Mouse (Mus musculus) liver, embryonic 11.5 days (tissue): ENCODE data around the gene Spag6. TPM values are rescaled to one million over a fixed set of nuclear protein-coding genes. Genes with fewer than 3 reads are reported as not detected.
A peak's percentile ranks its signal among the peaks of the same experiment; 100 is the strongest.

ENCODE experiments used
- ATAC-seq: fragments of 200-750 bp; cut with Nextera tagmentation; replicated peaks from 2 replicates; pipeline ENCODE4 v1.8.0; 2017; ENCODE audit warnings: moderate number of reproducible peaks, mild to moderate bottlenecking, moderate TSS enrichment, moderate library complexity; ENCODE audit not compliant: low FRiP score
- DNase-seq: peaks from one replicate; pipeline ENCODE4 v3.0.0-alpha.2; 2017; ENCODE audit warnings: low spot score
- H3K27ac ChIP-seq: fragments of 300-500 bp; sonication (generic); 2 replicates; pipeline ENCODE4 v1.5.1; 2014; ENCODE audit warnings: mild to moderate bottlenecking, low read depth, low read length, control low read depth
- H3K27me3 ChIP-seq: fragments of 300-500 bp; sonication (generic); replicated peaks from 2 replicates; pipeline ENCODE4 v1.6.1; 2014; ENCODE audit warnings: low read length, mixed read lengths; ENCODE audit not compliant: control insufficient read depth, insufficient read depth
- H3K36me3 ChIP-seq: fragments of 300-500 bp; sonication (generic); 2 replicates; pipeline ENCODE4 v1.6.1; 2014; ENCODE audit warnings: mild to moderate bottlenecking, low read length, moderate library complexity, mixed read lengths; ENCODE audit not compliant: control insufficient read depth, insufficient read depth
- H3K4me1 ChIP-seq: fragments of 300-500 bp; sonication (generic); replicated peaks from 2 replicates; pipeline ENCODE4 v1.6.1; 2014; ENCODE audit warnings: low read length, mixed read lengths; ENCODE audit not compliant: control insufficient read depth, insufficient read depth
- H3K4me2 ChIP-seq: fragments of 300-500 bp; sonication (generic); 2 replicates; pipeline ENCODE4 v1.6.1; 2014; ENCODE audit warnings: mild to moderate bottlenecking, control low read depth, moderate library complexity
- H3K4me3 ChIP-seq: fragments of 300-500 bp; sonication (generic); 2 replicates; pipeline ENCODE4 v1.5.1; 2014; ENCODE audit warnings: low read depth, low read length, control low read depth
- H3K9ac ChIP-seq: fragments of 300-500 bp; sonication (generic); 2 replicates; pipeline ENCODE4 v1.6.1; 2014; ENCODE audit warnings: low read depth, low read length, control low read depth
- H3K9me3 ChIP-seq: fragments of 300-500 bp; sonication (generic); 2 replicates; pipeline ENCODE4 v1.6.1; 2016; ENCODE audit warnings: low read length, inconsistent platforms, mixed read lengths; ENCODE audit not compliant: control insufficient read depth
- WGBS: fragments of 180-500 bp; shearing (Covaris S2); extraction: QIAGEN DNeasy Blood & Tissue Kit; methylation state at CpG from one replicate; pipeline ENCODE4 v1.1.7; 2014; 5-methylcytosine and 5-hydroxymethylcytosine counted together
- polyA plus RNA-seq: library from polyadenylated mRNA; unstranded; fragments of >200 nt; fragmentation: Nextera tagmentation; extraction: Ambion mirVana; gene quantifications from 2 replicates; pipeline ENCODE4 v1.2.1, GENCODE M21; 2014

Spag6 gene
- polyA plus RNA-seq, 1 experiment from 2014 or later = not detected

GRCm38 (mm10) chr2:18674193-18674902 is 19.5 kb upstream of the Spag6 start:
- Histone ChIP-seq H3K4me2 (no peak overlapping the region), H3K9me3 (no peaks in the 10 kb centered on the region), H3K4me1 (peaks cover 7% of the 10 kb centered on the region), H3K4me3 (no peak overlapping the region), H3K27me3 (peaks cover 26% of the 10 kb centered on the region), H3K36me3 (no peaks in the 10 kb centered on the region), H3K9ac (no peak overlapping the region), H3K27ac (no peak overlapping the region)
- DNase-seq (no peak), ATAC-seq (no peak)
- WGBS = 51% methylated on average over 4 of the region's 4 CpGs

DNA sequence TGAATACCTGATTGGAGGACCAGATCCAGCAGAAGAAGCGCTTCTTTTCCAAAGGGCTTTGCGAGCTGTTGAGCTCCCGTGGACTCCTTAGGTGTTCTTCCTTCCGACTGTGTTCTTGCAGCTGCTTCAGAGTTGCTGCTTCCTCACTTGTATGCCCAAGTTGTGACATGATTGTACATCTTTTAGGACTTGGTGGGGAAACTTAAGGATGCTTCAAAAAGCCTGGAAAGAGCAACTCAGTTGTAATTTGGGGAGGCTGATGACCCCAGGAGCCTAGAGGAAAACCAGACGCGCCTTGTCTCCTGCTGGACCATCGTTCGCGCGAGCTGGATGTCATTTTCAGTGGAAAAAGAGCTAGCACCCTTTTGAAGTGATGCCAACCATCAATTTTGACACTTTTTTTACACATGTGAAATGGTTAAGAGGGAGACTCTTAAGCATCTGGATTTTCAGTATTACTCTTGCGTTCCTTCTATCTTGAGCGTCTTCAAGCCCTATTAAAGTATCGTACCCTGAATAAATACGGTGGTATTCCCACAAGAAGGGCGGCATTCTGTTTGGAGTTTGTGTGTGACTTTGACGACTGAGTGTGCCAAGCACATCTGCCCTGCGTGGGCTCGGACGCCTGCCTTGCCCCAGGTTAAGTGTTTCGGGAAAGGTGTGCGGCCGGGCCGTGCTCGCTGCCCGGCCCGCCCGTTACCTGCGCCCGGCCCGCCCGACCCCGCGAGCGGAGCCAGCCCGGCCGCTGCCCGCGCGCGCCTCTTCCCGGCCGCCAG is 18.0 kb upstream of the Spag6 start:
- 8% methylated on average over 40 of the region's 42 CpGs for WGBS
- peak overlapping the region; percentile 86 for H3K9ac ChIP-seq
- H3K4me3 ChIP-seq = peak overlapping the region; percentile 84
- peaks cover 41% of the 10 kb centered on the region for H3K27me3 ChIP-seq
- no peaks in the 10 kb centered on the region for H3K9me3 ChIP-seq
- peak overlapping the region; percentile 95 for H3K4me2 ChIP-seq
- peak overlapping the region; percentile 84 for H3K27ac ChIP-seq
- DNase-seq = peak; percentile 42
- no peak for ATAC-seq
- H3K36me3 ChIP-seq = no peaks in the 10 kb centered on the region
- H3K4me1 ChIP-seq = peaks cover 11% of the 10 kb centered on the region

DNA sequence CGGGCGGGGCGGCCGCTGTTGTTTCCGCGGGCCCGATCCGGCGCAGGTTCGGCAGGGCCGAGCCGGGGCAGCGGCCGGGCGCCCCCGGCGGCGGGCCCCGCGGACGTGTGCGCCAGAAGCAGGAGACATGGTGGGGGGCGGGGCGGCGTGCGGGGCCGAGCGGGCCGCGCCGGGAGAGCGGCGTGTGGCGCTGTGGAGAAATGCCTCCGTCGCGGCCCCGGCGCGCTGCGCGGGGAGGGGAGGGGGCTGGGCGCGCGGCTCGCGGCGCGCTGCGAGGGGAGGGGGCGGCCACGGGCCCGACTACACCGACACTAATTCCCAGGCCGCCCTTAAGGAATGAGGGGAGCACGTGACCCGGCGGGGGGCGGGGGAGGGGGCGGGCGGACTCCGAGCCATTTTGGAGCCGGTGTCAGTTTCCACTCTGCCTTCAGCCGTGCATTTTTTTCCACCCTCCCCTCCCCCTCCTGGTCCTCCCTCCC is 17.3 kb upstream of the Spag6 start:
- Histone ChIP-seq H3K9ac (peak overlapping the region; percentile 86), H3K27me3 (peaks cover 47% of the 10 kb centered on the region), H3K4me2 (peak overlapping the region; percentile 95), H3K36me3 (no peaks in the 10 kb centered on the region), H3K9me3 (no peaks in the 10 kb centered on the region), H3K4me1 (peaks cover 14% of the 10 kb centered on the region), H3K27ac (peak overlapping the region; percentile 84), H3K4me3 (peak overlapping the region; percentile 84)
- ATAC-seq (peak; percentile 78), DNase-seq (peak; percentile 88)
- WGBS = 0% methylated on average over 41 of the region's 64 CpGs

DNA sequence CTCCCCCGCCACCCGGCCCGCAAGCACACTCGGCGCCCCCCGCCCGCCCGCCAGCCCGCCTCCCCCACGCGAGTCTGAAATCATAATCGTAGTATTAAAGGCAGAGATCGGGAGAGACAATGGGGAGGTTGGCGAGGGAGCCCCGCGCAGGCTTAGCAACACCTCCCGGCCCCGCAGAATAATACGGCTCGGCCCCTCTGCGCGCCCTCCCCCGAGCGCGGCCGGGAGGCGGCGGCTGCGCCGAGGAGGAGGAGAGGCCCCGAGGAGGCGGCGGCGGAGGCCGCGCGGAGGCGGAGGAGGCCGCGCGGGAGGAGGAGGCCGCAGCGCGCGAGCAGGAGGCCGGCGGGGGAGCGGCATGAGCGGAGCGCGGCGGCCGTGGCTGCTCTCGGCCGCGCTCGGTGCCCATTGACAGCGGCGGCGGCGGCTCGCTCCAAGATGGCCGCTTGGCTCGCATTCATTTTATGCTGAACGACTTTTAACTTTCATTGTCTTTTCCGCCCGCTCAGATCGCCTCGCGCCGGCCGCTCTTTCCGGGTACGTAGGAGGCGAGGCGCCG is 16.8 kb upstream of the Spag6 start, which contains the start of gene Bmi1:
Bmi1 (plus strand) TSS at position 83 of the 556 bp plus-strand sequence.
- H3K4me2 ChIP-seq = peak within 1 kb of the TSS; percentile 95
- H3K4me3 ChIP-seq = peak within 1 kb of the TSS; percentile 84
- peak; percentile 71 for ATAC-seq
- H3K9ac ChIP-seq = peak within 1 kb of the TSS; percentile 86
- peaks cover 14% of the 10 kb centered on the region for H3K4me1 ChIP-seq
- peaks cover 49% of the 10 kb centered on the region for H3K27me3 ChIP-seq
- DNase-seq = peak; percentile 76
- H3K36me3 ChIP-seq = no peaks in the 10 kb centered on the region
- H3K27ac ChIP-seq = peak within 1 kb of the TSS; percentile 84
- no peaks in the 10 kb centered on the region for H3K9me3 ChIP-seq
- whole genome bisulfite sequencing = under 1% methylated on average over 58 of the region's 77 CpGs

- peak; percentile 80 for DNase-seq
- WGBS = under 1% methylated on average over 41 of the region's 55 CpGs
- Histone ChIP-seq H3K27me3 (peaks cover 49% of the 10 kb centered on the region), H3K4me1 (peaks cover 13% of the 10 kb centered on the region), H3K36me3 (no peaks in the 10 kb centered on the region; the same call in 1 of the 2 replicates), H3K9me3 (no peaks in the 10 kb centered on the region), H3K27ac (no peak overlapping the region; the same call in 1 of the 2 replicates), H3K4me3 (peak overlapping the region; percentile 84), H3K9ac (peak overlapping the region; percentile 86), H3K4me2 (peak overlapping the region; percentile 95)
- ATAC-seq = peak; percentile 13; the same call in 1 of the 2 replicates
These were observed 16.0 kb upstream of the Spag6 start for GRCm38 (mm10) chr2:18677631-18678471.

GRCm38 (mm10) chr2:18679701-18680100 is 14.1 kb upstream of the Spag6 start:
- Histone ChIP-seq H3K4me2 (no peak overlapping the region), H3K4me3 (no peak overlapping the region), H3K27ac (no peak overlapping the region), H3K4me1 (peaks cover 11% of the 10 kb centered on the region), H3K36me3 (no peaks in the 10 kb centered on the region; the same call in 1 of the 2 replicates), H3K27me3 (peaks cover 47% of the 10 kb centered on the region), H3K9me3 (no peaks in the 10 kb centered on the region), H3K9ac (no peak overlapping the region)
- WGBS = 44% methylated on average over 2 of the region's 2 CpGs
- ATAC-seq = no peak
- DNase-seq = no peak

- peaks cover 46% of the 10 kb centered on the region for H3K27me3 ChIP-seq
- 0 out of 2 replicates have a peak overlapping the region, but pooled peaks have one; percentile 14 for H3K9ac ChIP-seq
- peak overlapping the region; percentile 45 for H3K4me3 ChIP-seq
- WGBS = 2% methylated on average over 4 of the region's 4 CpGs
- no peak for ATAC-seq
- no peaks in the 10 kb centered on the region; the same call in 1 of the 2 replicates for H3K36me3 ChIP-seq
- no peaks in the 10 kb centered on the region for H3K9me3 ChIP-seq
- peaks cover 11% of the 10 kb centered on the region for H3K4me1 ChIP-seq
- peak overlapping the region; percentile 69 for H3K4me2 ChIP-seq
- H3K27ac ChIP-seq = no peak overlapping the region
- DNase-seq = no peak
These were observed 13.3 kb upstream of the Spag6 start for GRCm38 (mm10) chr2:18680501-18680900.

- H3K4me1 ChIP-seq = peaks cover 11% of the 10 kb centered on the region
- H3K9me3 ChIP-seq = no peaks in the 10 kb centered on the region
- no peak overlapping the region for H3K27ac ChIP-seq
- H3K36me3 ChIP-seq = no peaks in the 10 kb centered on the region; the same call in 1 of the 2 replicates
- ATAC-seq (no peak), DNase-seq (peak; percentile 53)
- H3K9ac ChIP-seq = 0 out of 2 replicates have a peak overlapping the region, but pooled peaks have one; percentile 14
- 2% methylated on average over 27 of the region's 29 CpGs for WGBS
- H3K27me3 ChIP-seq = peaks cover 42% of the 10 kb centered on the region
- peak overlapping the region; percentile 45 for H3K4me3 ChIP-seq
- peak overlapping the region; percentile 69 for H3K4me2 ChIP-seq
These were observed 12.9 kb upstream of the Spag6 start for GRCm38 (mm10) chr2:18680961-18681360.
